Mouse (Mus musculus): ENCODE data around the gene Ppm1n. TPM values are rescaled to one million over a fixed set of nuclear protein-coding genes. Genes with fewer than 3 reads are reported as not detected.
"Not testable (repeated sequence)": the region's sequence is repeated elsewhere in the genome, so short reads cannot be mapped to it uniquely, and the experiment has no call there.

Ppm1n gene
- total RNA-seq, 4 experiments from 2014 or later, result 0.40 to 0.80 TPM; not detected in 2

- DNase-seq (ENCODE audit: low spot score in 2 of 2), result peak in 1 of 2 experiments; percentile 28
Observed at GRCm38 (mm10) chr7:19282791-19283405, 3.0 kb upstream of the Ppm1n start.

DNA sequence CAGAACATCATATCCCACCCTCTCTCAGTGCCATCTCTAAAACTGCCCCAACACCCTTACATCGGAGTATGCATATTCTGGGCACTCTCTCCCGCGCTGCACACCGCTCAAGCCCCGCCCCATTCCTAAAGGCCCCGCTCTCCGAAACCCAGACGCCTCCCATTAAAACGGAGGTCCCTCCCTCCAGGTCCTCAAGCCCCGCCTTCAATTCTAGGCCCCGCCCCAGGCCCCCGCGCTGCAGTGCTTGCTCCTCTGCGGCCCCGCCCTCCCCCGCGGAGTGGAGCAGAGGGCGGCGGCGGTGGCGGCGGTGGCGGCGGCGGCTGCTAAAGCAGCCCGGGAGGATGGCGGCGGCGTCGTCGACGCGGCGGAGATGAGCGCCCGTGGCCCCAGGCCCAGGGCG, 2.5 kb upstream of the Ppm1n start, which contains the start of gene Rtn2:
TSS of gene Rtn2 (plus strand) at position 240 of the 400 bp plus-strand sequence.
- DNase-seq (ENCODE audit: low spot score in 2 of 2), result peak in 1 of 2 experiments; percentile 66

- DNase-seq (ENCODE audit: low spot score in 2 of 2), result not testable (repeated sequence)
Observed at GRCm38 (mm10) chr7:19281680-19282304, 1.9 kb upstream of the Ppm1n start.

DNA sequence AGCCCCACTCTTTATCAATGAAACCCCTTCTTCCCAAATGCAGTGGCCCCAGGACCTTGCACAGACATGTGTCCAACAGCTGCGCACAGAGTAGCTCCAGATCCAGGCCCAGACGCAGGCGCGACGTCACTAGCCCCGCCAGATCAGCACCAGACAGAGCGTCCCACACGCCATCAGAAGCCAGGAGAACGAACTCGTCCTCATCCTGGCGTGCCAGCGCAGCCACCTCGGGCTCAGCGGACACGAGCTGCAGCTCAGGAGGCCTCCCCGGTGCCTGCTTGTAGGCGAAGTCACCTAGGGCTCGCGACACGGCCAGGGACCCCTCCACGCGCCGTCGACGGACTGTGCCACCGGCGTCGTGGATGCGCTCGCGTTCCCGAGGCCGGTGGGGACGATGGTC, 812 bp downstream of the Ppm1n start:
- no peak for DNase-seq (ENCODE audit: low spot score in 2 of 2)

DNA sequence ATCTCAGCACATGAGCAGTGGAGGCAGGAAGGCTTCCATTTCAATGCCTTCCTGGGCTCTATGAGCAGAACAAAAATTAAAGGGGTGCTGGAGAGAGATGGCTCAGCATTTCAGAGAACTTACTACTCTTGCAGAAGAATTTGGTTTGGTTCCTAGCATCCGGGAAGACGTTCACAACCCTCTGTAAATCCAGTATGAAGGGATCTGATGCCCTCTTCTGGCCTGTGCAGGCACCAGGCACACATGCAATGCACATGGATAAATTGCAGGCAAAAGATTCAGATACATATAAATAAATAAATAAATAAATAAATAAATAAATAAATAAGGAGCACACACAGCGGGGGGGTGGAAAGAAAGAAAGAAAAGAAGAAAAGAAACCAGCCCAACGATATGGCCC, 3.6 kb downstream of the Ppm1n start:
- no peak for DNase-seq (ENCODE audit: low spot score in 2 of 2)

GRCm38 (mm10) chr7:19272173-19272764, 7.6 kb downstream of the Ppm1n start:
- DNase-seq (ENCODE audit: low spot score in 2 of 2), result no peak

DNA sequence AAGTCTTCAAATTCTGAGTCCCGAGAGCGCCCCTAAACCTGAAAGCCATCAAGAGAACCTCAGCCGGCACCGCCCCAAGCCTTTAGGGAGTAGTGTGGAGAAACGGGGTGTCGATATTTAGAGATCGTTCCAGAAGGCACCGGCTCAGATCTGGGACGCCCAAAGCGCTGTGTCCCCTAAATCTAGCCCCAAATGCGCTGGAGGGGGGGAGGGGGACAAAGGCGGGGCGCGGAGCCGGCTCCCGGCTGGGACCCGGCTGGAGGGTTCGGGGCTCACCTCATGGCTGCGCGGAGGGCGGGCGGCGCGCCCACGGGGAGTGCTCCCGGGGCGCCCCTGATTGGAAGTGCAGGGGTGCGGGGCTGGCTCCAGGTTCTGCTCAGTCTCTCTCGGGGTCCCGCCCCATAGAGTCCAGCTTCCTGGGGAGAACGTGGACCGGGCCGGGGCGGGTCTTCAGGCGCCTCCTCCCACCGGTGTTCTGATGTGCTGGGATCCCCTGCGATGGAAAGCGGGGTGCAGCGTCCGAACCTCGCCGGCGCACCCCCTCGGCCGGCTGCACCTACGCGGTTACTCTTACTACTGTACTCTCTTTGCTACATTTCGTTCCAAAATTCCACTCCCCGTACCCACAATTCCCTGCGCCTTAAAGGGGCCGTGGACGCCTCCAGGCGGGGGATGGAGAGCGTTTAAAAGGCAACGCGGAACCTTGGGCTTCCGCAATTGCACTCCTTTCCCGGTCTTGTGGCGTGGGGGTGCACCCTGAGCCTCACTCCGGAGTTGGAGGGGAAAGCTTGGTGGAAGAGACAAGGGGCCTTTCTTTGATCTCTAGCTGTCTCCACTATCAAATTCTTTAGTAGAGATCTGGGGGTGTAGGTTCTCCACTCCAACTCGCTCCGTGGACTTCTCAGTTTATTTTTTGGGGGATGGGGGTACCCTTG, 8.4 kb downstream of the Ppm1n start, which contains the start of gene Vasp:
TSS of gene Vasp (minus strand) at position 580 of the 935 bp plus-strand sequence.
- DNase-seq (ENCODE audit: low spot score in 2 of 2), result peak; percentile 59 to 70

DNA sequence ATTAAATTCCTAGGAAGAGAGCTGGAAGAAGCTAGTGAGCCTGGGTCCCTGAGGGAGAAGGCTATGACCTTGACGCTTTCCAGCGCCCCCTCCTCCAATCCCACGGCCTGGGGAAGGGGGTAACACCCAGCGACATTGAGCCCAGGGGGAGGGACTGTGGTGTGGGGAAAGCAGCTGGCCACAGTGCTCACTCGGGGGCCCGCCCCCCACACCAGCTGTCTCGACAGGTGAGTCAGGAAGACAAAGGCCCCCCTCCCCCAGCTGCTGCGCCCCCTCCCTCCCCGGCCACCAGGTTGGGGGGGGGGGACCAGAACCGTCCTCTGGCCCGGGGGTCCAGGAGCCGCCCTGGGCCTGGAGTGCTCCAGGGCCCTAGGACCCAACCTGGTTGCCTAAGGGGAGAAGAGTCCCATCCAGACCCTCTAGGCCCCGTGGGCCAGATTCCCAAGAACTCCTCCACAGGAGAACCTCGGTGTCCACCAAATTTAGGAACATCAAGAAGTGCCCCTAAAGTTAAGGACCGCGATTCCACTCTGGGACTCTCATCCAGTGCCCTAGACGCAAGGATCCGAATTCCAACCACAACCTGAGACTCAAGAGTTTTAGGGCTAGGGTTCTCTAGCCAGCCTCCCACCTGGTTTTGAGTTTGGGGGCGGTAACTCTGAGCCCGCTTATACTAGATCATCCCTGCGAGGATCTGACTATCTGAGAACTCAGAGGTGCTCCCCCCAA, 9.2 kb downstream of the Ppm1n start:
- no peak for DNase-seq (ENCODE audit: low spot score in 2 of 2)

- DNase-seq (ENCODE audit: low spot score in 2 of 2), result no peak
Observed at GRCm38 (mm10) chr7:19269721-19270441, 10.0 kb downstream of the Ppm1n start.

- no peak for DNase-seq (ENCODE audit: low spot score in 2 of 2)
Observed at GRCm38 (mm10) chr7:19268993-19269681, 10.7 kb downstream of the Ppm1n start.

- DNase-seq (ENCODE audit: low spot score in 2 of 2), result no peak
Observed at GRCm38 (mm10) chr7:19267051-19267450, 12.8 kb downstream of the Ppm1n start.

DNA sequence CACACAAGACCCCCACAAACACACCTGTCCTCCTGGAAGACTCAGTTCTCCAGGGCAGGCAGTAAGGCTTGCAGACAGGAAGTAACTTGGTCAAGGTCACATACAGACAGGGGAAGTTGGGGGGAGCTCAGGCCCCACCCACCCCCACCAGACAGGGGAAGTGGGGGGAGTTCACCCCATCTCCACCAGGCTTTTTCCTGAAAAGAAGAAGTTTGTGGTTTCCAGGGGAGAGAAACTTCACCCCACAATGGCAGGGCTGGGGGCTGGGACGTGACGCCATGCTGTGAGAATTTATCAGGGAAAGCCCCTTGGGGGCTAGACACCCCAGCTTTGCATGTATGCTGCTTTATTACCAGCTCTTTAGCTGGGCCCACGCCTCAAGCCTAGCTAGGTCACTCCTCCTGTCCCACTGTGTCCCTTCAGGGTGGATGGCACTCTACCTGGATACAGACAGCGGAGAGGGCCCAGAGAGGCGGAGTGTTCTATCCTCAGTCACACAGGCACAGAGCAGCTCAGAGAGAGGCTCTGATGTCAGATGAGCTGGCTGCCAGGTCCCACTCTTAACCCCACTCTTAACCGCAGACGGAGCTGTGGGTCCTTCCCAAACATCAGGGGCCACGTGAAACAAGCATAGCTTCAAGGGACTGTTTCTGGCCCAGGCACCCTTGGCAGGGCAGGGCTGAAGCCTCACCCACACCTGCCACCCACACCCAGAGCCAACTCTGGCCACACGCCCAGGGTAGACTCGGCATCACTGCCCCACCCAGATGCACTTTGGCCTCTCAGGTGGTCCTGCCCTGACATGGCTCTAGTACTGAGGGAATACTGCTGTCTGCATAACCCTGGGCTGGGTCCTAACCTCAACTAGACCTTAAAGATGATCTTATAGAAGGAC, 13.7 kb downstream of the Ppm1n start:
- DNase-seq (ENCODE audit: low spot score in 2 of 2), result no peak

DNA sequence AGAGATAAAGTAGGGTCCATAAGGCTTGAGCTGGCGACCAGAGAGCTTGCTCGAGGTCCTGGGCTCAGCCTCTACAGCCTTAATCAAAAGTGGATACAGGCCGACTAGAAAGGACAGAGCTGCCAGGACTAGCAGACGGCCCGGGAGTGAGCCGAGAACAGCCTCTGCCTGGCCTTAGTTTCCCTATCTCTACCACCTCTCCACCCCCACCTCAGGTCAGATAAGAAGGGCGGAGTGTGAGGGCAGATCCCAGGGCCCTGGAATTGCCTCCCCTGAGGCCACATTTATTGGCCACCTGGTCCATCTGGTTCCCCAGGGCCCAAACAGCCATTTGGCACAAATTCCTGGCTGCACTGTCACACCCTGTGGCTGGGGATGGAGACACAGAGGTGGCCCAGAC, 14.7 kb downstream of the Ppm1n start:
- no peak for DNase-seq (ENCODE audit: low spot score in 2 of 2)

DNA sequence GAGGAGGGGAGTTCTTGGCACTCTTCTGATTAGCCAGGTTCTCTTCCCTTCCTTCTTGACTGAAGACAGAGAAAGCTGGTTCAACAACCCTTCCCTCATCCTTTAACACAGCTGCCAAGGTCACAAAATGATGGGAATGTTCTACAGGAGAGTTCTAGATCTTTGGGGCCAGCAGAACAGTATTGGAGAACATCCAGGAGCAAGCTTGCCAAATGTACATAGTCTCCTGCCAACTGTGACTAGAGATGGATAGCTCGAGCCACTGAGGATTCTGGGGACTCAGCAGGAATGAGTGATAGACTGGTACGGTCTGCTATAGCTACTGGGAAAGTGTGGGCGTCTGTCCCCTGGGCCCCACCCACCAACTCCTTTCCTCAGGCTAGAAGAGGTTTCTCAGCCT, 21.5 kb downstream of the Ppm1n start:
- DNase-seq (ENCODE audit: low spot score in 2 of 2), result no peak

GRCm38 (mm10) chr7:19257390-19258022, 22.4 kb downstream of the Ppm1n start:
- DNase-seq (ENCODE audit: low spot score in 2 of 2), result peak in 1 of 2 experiments; percentile 65

GRCm38 (mm10) chr7:19256567-19256966, 23.3 kb downstream of the Ppm1n start:
- DNase-seq (ENCODE audit: low spot score in 2 of 2), result no peak

- DNase-seq (ENCODE audit: low spot score in 2 of 2), result no peak
Observed at GRCm38 (mm10) chr7:19255395-19255794, 24.5 kb downstream of the Ppm1n start.

DNA sequence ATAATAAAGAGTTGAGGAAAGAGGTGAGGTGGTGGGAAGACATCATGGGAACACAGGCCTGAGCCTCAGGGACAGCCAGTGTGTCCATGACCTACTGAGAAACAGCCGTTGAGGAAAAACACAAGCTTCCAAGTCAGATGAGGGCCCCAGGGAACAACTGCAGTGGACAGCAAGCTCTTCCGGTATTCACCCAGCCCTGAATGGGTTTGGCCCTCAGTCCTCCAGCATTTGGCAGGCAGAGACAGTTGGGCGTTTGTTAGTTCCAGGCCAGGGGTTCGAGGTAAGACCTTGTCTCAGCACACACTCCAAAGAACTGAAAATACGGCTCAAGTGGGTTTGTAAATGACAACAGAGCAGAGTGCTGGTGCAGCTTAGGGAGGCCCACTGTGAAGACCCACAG, 26.4 kb downstream of the Ppm1n start:
- DNase-seq (ENCODE audit: low spot score in 2 of 2), result no peak

Data from gastrocnemius, adult 8-10 months (tissue).